Mouse (Mus musculus) embryo, embryonic 11 days (tissue): ENCODE data around the gene Gtpbp3.

Experiments used
- DNase-seq: peaks from one replicate; pipeline ENCODE4 v3.0.0-alpha.2; 2015

The Gtpbp3 gene

GRCm38 (mm10) chr8:71498816-71499690 is 11.2 kb downstream of the Gtpbp3 start:
- peak; percentile 67 for DNase-seq

- DNase-seq: no peak
Measured at GRCm38 (mm10) chr8:71504349-71504748, 16.4 kb downstream of the Gtpbp3 start.

GRCm38 (mm10) chr8:71505326-71505725 is 17.4 kb downstream of the Gtpbp3 start:
- no peak for DNase-seq

- no peak for DNase-seq
Measured at GRCm38 (mm10) chr8:71505979-71506378, 18.1 kb downstream of the Gtpbp3 start.

GRCm38 (mm10) chr8:71507589-71508104 is 19.7 kb downstream of the Gtpbp3 start:
- peak; percentile 97 for DNase-seq

- DNase-seq: no peak
Measured at GRCm38 (mm10) chr8:71509316-71509715, 21.4 kb downstream of the Gtpbp3 start.

- peak; percentile 34 for DNase-seq
Measured at GRCm38 (mm10) chr8:71511644-71512043, 23.7 kb downstream of the Gtpbp3 start, which contains the start of gene Plvap. TSS of gene Plvap (minus strand) at chr8:71511752.

- DNase-seq: no peak
Measured at GRCm38 (mm10) chr8:71513018-71513754, 25.3 kb downstream of the Gtpbp3 start.

- no peak for DNase-seq
Measured at GRCm38 (mm10) chr8:71515043-71515442, 27.1 kb downstream of the Gtpbp3 start.

GRCm38 (mm10) chr8:71516786-71517185 is 28.9 kb downstream of the Gtpbp3 start:
- no peak for DNase-seq

- peak; percentile 83 for DNase-seq
Measured at GRCm38 (mm10) chr8:71519037-71519825, 31.3 kb downstream of the Gtpbp3 start.

GRCm38 (mm10) chr8:71521634-71522033 is 33.7 kb downstream of the Gtpbp3 start:
- DNase-seq: peak; percentile 95

GRCm38 (mm10) chr8:71525226-71526050 is 37.5 kb downstream of the Gtpbp3 start, which contains the start of gene Ccdc194:
TSS of gene Ccdc194 (minus strand) at chr8:71525711.
- DNase-seq: no peak

- peak; percentile 37 for DNase-seq
Measured at GRCm38 (mm10) chr8:71526272-71526671, 38.4 kb downstream of the Gtpbp3 start.

- no peak for DNase-seq
Measured at GRCm38 (mm10) chr8:71527162-71527870, 39.4 kb downstream of the Gtpbp3 start.

- no peak for DNase-seq
Measured at GRCm38 (mm10) chr8:71528362-71529073, 40.6 kb downstream of the Gtpbp3 start.

GRCm38 (mm10) chr8:71530735-71531467 is 43.0 kb downstream of the Gtpbp3 start:
- peak; percentile 55 for DNase-seq

GRCm38 (mm10) chr8:71534263-71534810 is 46.4 kb downstream of the Gtpbp3 start:
- DNase-seq: no peak

GRCm38 (mm10) chr8:71535663-71536062 is 47.8 kb downstream of the Gtpbp3 start:
- no peak for DNase-seq
